Mouse (Mus musculus) forelimb bud, embryonic 11.5 days (tissue): ENCODE data around the gene Mcm9.
A peak's percentile ranks its signal among the peaks of the same experiment; 100 is the strongest.
"Not testable (repeated sequence)": the region's sequence is repeated elsewhere in the genome, so short reads cannot be mapped to it uniquely, and the experiment has no call there.

Experiments
- DNase-seq: peaks from one replicate; pipeline ENCODE4 v3.0.0-alpha.2; 2012; ENCODE audit warnings: low read depth, low spot score

Gene Mcm9

DNA sequence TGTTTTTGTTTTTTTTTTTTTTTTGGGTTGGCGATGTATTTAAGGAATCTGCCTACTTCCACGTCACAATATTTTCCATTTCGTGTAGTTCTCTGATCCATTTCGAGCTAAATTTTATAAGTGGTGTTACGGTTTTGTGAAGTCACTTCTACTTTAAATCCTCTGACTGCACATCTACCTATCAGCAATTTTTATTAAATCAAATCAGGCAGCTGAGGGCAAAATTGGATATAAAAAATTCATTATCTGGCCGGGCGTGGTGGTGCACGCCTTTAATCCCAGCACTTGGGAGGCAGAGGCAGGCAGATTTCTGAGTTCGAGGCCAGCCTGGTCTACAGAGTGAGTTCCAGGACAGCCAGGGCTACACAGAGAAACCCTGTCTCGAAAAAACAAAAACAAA is at the start of gene Mcm9:
Gene Mcm9, minus strand, starts transcription at position 101 of the 400 bp plus-strand sequence.
- not testable (repeated sequence) for DNase-seq

DNA sequence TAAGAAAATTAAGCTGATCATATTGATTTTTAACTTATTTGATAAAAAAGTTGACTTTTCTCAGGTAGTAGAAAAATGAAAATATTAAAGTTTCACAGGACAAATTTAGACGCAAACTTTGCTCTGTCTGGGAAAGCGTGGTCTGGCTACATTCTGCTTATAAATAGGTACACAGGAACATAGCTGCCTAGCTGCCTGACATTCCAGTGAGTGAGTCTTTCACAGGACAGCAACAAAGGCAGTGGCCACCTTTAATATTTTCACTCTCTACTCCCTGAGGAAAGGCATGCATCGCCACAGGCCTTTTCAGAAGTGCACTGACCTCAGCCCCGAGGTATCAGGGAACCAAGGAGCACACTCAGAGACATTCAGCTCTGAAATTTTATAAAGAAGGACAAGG is 31.5 kb upstream of the Mcm9 start:
- no peak for DNase-seq

DNA sequence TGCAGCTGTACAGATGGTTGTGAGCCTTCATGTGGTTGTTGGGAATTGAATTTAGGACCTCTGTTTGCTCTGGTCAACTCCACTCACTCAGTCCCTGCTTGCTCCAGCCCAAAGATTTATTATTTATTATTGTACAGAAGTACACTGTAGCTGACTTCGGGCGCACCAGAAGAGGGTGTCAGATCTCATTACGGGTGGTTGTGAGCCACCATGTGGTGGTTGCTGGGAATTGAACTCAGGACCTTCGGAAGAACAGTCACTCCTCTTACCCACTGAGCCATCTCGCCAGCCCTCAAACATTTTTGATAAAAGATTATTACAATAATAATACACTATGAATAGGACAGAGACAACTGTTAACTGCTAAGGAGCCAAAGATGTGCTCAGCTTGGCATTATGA is 24.0 kb upstream of the Mcm9 start:
- not testable (repeated sequence) for DNase-seq

DNA sequence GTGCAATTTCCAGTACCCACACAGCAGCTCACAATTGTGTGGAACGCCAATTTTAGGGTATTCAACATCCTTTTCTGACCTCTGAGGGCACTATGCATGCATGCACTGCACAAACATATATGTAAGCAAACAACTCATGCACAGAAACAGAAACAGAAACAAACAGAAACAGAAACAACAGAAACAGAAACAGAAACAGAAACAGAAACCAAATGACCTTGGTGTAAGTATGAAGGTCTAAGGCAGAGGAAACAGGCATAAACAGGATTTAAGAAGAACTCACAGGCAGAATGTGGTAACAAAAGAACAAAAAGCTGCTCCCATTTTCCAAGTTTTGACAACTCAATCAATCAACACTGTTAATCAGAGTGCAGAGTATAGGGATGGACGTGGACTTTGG is 20.4 kb upstream of the Mcm9 start:
- no peak for DNase-seq

DNA sequence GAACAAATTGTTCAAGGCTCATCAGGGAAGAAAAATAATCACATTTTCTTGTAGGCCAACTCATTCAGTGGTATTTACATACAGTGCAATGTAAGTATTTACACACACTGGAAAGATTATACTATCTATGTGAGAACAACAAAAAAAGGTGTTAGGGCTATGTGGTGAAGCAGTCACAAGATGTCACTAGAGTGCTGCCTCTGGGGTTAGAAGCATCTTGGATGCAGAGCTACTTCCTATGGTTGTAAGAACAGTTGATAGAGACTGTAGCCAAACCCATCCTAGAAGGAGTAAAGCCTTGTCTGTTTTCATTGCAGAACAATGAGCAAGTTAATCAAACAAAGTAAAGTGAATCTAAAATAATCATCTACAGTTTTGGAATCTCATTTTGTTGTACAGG is 11.3 kb upstream of the Mcm9 start:
- DNase-seq: peak; percentile 26

DNA sequence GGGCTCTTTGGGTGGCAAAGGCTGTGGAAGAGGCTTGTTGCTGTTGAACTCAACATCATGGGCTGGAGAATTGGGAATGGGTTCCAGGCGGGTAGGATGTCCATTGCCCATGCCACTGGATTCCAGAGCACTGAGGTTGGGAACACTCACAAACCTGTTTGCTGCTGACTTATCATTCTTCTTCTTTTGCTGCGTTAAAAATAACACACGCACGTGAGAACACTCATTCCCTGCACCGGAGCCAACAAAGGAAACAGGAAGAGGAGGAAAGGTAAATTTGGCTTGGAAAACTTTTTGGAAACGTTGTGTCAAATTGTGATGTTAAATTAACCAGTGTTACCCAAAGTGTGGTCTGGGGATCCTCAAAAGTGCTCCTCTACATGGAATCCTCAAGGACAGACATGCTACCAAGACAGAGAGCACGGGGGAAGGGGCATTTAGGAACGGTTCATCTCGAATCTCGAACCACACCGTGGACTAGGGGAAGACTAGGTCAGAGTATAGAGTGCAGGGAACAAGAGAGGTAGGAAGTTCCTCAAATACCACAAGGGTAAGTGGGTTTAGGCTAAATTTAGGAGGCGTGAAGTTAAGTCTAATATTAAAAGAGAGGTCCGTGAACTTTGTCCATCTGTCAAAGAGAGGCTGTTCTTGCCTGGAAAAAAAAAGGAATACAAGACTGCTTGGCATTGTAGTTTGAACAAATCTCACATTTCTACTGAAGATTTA is 5.2 kb upstream of the Mcm9 start:
- DNase-seq: no peak

DNA sequence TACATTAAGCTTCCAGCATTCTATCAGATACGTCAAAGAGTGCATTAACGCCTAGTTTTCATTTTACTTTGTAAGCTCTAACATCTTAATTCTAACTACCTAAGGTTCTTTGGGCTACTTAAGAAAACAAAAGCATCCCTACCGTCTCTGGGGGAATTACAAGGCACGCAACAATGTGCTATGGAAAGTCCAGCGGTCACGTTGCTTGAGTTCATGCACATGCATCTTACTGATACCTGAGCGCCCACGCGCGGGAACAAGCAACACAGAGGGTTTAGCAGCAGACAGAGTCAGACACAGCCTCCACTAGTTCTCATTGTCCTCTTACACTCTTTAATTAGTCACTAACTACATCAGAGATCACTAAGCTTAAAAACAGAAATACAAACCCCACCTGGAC is 3.9 kb upstream of the Mcm9 start:
- DNase-seq: no peak

DNA sequence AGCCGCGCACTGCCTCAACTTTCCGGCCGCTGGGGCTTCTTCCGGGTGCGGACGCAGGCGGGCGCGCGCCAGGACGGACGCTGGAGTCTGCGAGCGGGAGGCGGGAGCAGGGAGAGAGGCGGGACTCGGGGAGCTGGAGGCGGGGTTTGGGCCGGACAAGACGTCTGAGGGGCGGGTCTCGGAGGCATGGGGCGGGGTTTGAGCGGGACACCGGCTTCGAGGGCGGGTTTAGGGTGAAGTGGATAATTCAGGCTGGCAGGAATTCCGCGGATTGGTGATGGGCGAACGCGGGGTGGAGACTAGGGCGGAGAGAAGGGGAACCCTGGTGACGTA is 355 bp downstream of the Mcm9 start:
- peak; percentile 96 for DNase-seq

DNA sequence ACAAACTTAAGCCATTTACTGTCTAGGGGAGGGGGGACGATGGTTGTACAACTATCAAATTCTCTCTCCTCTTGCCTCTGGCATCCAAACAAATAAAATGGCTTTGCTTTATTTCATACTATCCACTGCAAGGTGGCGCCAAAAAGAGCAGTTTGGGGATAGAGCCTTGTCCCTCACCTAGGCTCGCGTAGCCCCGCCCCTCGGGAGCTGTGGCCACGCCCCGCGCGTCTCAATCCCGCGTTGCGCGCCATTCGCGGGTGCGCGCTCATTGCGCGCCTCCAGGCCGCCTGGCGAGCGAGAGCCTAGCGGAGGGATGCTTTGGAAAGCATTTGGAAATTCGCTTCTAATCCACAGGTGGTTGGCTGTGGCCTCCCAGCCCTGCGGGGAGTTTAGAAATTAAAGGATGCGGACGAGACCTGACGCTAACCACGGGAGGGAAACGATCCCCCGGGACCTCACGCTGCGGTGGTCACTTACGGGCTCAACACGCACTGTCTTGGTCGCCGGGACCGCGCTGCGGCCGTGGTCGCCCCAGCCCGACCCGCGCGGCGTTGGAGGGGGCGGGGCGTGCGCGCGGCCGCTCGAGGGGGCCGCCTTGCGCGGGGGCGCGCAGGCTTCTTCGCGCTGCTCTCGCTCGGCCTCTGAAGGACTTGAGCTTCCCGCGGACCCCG is 857 bp downstream of the Mcm9 start:
- DNase-seq: peak; percentile 94

DNA sequence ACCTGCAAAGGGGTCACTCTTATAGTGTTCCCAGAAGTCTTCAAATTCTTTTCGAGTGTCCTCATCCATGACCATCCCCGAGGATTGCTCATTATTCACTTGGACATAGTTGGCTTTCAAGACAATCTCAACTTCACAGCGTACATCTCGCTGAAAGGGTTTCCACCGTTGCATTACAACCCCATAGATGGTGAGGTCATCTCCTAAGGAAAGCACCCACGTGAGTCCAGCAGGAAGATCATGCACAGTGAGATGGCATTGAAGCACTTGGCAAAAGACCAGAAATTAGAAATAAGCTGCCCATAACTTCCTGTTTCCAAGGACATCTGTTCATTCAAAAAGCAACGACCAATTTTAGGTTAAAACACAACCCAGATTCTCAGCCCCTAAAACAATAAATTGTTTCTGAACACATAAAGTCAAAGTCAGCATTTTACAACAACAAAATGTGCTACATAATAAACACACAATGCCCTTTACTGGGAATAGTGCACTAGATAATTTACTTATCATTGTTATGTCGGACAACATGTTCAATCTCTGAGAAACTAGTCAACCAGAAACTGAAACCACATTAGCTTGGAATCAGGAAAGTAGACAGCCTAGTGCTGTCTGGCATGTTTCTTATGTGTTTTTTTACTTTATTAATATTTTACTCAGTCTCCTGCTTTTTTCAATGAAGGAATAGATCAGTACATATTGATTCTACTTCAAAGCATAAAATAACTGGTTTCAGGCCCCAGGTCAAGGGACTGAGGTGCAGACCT is 14.2 kb downstream of the Mcm9 start:
- no peak for DNase-seq

DNA sequence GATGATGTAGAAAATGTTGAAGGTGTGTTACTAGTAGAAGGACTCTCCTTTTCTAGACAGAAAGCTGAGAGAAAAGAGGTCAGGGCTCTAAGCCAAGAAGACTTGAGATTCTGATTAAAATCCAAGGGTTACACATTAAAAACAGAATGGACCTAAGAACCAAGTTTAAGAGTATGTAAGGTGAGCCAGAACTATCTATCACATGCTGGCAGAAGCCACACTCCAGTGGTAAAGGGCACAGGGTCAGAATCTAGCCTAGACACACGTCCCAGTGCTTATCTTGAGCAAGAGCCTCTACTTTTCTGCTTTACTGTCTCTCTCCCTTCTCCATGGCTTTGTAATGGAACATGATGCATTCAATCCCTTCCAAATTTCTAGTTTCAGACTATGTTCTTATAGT is 16.3 kb downstream of the Mcm9 start:
- DNase-seq: no peak

DNA sequence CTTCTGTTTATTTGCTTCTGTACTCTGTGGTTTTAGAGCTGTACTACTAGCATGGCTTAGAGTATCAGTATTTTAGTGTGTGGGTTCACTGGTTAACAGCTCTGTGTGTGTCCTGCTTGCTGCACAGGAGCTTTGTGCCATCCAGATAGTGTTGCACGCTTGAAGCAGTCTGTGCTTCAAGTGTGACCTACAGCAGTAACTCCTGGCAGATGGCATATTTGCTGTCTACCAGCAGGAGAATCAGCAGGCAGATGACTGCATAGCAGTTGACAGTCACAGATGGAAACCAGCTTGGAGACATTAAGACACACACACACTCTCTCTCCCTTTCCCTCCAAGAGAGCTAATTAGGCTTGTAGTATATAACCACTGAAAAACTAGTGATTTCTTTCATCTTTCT is 18.1 kb downstream of the Mcm9 start:
- no peak for DNase-seq

DNA sequence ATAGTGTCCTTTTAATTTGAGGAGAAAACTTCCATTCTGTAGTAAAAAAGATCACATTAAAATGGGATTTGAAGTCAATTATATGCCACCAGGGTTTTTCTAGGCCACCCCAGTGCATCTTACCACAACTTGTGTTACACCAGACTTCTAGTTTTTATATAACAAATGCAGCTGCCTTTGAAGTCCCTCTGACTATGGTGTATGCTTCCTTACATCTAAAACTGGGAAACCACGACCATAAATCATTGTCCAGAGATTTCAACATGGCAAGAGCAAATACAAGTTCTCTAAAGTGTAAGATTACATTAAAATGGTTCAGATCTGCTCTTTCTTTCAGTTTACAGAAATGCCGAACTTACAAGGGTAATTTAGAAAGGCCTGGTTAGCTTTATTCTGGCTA is 22.0 kb downstream of the Mcm9 start:
- DNase-seq: no peak

DNA sequence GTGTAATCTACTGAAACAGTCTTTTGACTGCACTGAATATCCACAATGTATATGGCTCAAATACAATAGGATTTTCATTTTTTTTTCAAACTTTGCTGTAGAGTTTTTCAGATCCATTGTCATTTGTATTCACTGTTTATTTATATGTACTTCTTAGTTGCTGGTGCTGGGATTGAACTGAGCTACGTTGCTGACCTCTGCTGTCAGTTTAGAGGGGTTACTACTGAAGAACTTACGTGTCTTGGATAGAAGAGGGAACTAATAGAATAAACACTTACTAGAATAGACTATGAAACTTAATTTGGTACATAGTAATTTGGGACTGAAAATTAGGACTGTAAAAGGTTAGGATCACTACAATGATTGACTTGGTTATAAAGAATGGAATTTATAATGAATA is 24.9 kb downstream of the Mcm9 start:
- DNase-seq: no peak

DNA sequence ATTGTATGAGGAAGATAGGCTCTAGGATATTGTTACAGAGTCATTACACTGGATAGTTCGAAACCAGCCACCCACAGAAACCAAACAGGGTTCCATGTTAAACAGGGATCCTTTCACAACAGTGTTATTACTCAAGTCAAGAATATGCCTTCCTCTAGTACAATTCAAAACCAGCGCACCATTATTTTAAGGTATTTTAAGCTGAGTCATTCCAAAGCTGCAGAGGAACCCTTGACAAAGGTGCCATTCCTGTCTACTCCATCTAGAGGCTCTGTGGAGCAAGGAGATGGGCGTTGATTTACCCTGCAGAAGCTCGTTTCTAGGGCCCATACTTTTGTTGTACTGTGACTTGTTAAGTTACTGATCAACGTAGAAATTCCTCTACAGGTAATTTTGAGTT is 31.4 kb downstream of the Mcm9 start:
- peak; percentile 30 for DNase-seq

DNA sequence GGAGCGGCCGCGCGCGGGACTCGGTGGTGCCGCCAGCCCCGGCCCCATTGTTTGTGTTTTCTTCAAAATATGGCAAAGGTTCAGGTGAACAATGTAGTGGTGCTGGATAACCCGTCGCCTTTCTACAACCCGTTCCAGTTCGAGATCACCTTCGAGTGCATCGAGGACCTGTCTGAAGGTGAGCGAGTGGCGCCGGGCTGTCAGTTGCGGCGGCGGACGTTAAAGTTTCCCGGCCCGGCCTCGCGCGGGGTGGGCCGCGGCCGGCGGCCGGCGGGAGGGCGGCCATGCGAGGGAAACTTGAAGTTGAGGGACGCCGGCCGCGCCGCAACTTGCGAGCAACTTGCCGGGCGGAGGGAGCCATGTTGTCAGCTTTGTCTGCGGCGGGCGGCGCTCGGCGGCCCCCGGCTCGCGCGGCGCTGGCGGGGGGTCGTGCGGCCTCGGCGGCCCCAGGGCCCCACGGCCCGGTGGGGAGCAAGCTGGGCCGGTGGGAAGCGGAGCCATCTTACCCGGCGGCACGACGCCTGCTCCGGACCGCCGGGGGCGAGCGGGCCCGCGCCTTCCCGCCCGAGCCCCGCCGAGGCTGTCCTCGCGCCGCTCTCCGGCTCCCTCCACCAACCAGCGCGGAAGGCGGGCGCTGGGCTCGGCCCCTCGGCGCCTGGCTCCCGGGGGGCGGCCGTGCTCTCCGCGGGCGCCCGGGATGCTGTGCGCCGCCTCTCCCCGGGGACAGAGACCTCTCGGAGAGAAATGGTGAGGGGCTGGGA is 32.9 kb downstream of the Mcm9 start:
- DNase-seq: peak; percentile 18

DNA sequence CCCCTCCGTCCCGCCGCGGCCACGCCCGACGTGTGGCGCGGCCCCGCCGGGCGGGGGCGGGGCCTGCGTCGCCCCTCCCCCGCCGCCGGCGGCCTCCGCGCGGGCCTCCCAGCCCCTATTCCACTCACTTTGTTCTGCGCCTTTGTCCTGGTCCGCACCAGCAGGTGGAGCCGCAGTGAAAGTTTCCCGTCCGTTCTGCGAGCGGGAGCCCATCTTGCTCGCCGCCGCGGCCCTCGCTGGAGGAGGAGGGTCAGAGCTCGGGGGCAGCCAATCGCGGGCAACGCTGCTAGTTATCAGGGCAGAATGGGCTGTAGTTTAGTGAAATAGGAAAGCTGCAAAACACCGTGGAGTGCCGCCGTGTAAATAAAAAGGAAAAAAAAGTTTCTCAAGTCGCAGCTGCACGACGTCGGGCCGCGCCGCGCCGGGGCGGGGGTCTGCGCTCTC is 33.5 kb downstream of the Mcm9 start, which contains the start of gene Asf1a:
Gene Asf1a, plus strand, starts transcription at position 81 of the 444 bp plus-strand sequence.
- DNase-seq: peak; percentile 97

DNA sequence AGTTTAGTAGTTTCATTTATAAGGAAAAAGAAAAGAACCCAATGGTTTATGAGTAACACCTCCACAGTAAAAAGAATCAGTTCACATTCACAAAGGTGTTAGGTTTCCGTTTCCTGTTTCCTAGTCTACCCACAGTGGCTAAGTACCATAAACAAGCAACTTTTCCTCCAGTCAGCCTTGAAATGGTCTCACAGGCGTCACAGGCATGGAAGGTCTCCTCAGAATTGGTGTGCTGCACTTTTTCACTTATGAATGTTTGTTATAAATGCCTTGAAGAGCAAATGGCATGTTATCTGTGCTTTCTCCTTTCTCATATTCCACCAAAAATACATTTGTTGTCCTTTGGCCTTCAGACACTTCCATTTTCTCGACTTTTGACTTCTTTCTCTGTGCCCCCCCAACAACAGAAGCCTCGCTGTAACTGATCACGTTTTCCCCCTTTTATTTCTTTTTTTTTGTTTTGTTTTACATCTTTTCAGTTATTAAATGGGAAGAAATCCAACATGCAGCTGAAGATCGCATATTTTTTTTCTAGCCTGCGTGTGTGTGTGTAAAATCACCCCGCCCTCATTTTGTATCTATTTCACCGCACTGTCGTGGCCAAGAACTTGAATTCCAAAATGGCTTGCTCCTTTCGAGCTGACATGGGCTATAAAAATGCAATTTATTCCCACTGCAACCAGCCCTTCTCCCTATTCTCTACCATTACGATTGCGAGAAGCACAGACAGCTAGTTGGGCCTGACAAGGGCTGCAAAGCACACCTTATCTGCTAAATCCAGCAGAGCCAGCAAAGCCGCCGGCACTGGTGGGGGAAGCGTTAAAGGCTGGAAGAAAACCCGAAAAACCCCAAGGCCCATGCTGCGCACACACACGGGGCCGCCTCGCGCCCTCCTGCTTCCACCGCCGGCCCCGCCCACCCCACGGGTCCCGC is 34.2 kb downstream of the Mcm9 start:
- peak; percentile 23 for DNase-seq

DNA sequence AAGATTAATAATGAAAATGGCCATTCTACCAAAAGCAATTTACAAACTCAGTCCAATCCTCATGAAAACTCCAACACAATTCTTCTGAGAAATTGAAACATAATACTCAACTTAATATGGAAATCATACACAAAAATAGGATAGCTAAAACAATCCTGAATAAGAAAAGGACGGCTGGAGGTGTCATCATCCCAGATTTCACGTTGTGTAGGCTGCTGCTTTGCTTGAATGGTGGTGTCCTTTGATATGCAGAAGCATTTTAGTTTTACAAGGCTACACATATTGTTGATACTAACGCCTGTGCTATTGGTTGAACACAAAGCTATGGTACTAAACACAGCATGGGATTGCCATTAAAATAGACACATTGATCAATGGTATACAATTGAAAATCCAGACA is 44.5 kb downstream of the Mcm9 start:
- no peak for DNase-seq

DNA sequence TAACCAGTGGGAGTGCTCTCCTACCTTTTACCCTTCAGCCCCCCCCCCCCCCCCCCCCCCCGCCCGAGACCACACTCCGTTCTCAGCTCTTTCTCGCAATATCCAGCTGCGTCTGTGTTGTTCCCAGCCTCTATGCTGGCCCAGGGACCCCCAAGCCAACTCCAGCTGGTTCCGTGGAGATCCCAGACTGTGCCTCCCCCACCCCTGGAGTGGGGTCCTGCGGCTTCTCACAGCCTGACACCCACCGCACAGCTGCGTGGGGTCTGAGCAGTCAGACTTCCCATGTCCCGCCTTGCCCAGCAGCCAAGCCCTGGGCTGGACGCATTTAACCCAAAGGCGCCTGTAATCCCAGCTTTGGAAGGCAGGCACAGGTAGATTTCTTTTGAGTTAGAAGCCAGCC is 49.2 kb downstream of the Mcm9 start:
- no peak for DNase-seq

DNA sequence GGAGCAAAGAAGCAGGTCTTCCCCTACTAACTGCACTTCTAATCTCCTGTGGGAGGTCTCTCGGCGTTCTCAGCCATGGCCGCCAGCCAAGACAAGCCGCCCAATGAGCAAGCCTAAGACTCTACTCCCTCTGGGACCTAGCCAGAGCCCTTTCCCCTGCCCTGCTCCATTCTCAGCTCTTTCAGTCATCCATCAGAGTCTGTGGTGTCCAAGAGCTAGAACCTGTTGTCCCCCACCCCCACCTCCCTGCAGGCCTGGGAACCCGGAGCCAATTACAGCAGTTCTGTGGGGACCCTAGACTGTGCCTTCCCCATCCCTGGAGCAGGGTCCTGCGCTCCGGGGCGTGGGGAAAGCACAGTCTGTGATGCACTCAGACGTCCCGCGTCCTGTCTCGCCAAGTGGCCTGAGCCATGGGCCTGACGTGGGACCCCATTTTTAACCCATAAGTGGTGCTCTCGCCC is 49.6 kb downstream of the Mcm9 start:
- peak; percentile 19 for DNase-seq
